Mouse (Mus musculus): ENCODE measurements around the gene Hoxa3. TPM values are rescaled to one million over a fixed set of nuclear protein-coding genes. Genes with fewer than 3 reads are reported as not detected.

Hoxa3 gene
- total RNA-seq, 2 experiments from 2014 or later = 0.42 to 1.1 TPM

GRCm38 (mm10) chr6:52191860-52192550 is 21.1 kb downstream of the Hoxa3 start:
- peak; percentile 76 to 80 for DNase-seq
- intact Hi-C loops (cut with DNase I) = loop anchor here (5.0 kb wide), 1 partner anchor 35 kb away; the partner anchor contains the start of gene Hoxa1

DNA sequence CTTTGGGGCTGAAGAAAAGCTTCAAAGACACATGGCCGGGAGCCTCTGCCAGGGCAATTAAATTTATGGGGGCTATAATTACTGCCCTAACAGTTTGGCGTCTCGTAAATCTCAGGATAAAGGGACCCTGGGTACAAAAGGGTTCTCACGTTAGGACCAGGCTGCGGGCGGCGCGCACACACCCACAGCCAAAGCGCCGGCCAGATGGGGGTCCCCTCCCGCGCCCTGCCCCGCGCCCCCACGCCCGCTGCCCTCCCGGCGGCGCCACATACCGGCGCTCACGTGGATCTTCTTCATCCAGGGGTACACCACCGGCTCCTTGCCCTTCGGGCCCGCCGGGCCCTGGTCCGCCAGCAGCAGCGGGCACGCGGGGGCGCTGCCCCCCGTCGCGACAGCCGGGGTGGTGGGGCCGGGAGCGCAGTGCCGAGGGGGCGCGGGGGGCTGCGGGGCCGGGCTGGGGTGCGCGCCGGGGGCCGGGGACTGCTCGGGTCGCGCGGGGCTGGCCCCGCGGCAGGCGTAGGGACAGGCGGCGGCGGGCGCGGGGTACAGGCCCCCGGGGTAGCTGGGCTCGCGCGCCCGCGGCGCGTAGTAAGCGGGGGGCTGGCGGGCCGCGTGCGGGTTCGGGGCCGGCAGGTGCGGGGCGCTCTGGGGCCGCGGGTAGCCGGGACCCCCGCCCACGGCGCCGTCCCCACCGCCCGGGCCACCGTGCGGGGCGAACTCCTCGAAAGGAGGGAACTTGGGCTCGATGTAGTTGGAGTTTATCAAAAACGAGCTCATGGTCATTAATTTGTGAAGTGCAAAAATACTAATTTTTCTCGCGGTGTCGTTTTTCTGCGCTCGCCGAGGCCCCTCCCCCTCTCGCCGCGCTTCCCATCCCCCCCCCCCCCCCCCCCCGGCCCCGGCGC is 22.0 kb downstream of the Hoxa3 start, which contains the start of gene Hoxa4:
Gene Hoxa4, minus strand, starts transcription at position 848 of the 905 bp plus-strand sequence.
- DNase-seq = no peak
- intact Hi-C loops (cut with DNase I) = loop anchor here (5.0 kb wide), 1 partner anchor 34 kb away; the partner anchor contains the start of gene Hoxa1

DNA sequence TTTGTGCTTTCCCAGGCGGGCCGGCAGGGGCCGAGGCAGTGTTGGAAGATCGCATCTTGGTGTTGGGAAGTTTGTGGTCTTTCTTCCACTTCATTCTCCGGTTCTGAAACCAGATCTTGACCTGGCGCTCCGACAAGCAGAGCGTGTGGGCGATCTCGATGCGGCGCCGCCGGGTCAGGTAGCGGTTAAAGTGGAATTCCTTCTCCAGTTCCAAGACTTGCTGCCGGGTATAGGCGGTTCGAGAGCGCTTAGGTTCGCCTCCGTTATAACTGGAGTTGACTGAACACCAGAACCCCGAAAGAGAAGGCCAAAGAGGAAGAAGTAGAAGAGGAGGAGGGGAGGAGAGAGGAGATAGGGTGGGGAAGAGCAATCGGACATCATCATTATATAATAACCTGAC is 22.7 kb downstream of the Hoxa3 start:
- no peak for DNase-seq

DNA sequence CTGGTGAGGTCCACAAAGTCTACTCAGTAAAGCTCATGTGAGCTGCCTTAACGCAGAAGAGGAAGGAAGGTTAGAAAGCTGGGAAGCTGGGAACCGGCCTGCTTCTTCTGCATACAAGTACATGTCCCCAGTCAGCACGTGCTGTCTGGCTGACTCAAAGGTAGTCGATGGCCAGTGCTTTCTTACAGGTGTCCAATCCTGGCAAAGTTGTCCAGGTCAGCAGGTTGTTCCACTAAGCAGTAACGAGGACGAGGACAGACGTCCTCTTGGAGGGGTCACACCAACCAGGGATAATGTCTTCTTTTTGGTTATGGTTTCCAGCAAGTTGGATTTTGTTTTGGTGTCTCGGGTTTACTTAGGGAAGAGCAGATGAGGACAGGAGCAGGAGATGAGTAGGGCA is 23.2 kb downstream of the Hoxa3 start:
- intact Hi-C loops (cut with DNase I) = loop anchor here (5.0 kb wide), 1 partner anchor 33 kb away; the partner anchor contains the start of gene Hoxa1
- DNase-seq = no peak

More for the DNA sequence above, 22.7 kb downstream of the Hoxa3 start:
- intact Hi-C loops (cut with DNase I) = loop anchor here (5.0 kb wide), 1 partner anchor 33 kb away; the partner anchor contains the start of gene Hoxa1

DNA sequence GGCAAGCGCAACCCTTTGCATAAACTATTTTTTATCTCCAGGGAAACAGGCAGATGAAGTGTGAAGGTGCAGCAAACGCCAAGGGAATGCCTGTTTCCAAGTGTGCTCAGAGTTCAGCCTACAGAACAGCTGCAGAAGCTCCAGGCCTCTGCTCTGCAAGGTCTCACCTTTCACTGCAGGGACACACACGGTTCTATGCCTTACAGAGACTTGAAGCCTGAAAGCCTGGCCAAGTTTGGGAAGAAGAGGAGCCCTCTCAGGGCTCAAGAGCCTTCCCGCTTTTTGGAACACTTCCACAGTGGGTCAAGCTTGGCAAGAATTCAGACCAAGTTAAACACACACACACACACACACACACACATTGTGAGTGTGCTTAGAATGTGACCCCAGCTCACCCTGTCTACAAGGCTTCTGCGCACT is 24.0 kb downstream of the Hoxa3 start:
- intact Hi-C loops (cut with DNase I) = no loop called here
- no peak for DNase-seq

GRCm38 (mm10) chr6:52186500-52186899 is 26.6 kb downstream of the Hoxa3 start:
- no peak for DNase-seq
- intact Hi-C loops (cut with DNase I) = no loop called here

DNA sequence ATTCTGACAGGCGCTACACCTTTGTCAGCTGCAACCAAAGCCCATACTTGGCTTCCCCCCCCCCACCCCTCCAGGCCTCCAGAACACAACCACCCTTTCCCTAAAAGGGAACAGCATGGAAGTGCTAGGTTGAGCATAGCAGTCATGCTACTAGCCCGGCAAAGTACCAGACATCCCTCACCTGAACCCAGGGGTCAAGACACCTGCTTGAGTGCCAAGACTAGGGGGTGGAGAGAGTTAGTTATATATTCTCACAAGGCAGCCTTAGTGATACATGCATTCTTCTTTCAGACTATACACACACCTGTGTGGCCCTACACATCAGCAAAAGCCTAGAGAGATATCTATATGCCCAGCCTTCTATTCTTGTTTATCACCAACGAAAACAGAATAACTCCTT is 27.3 kb downstream of the Hoxa3 start:
- no peak for DNase-seq
- intact Hi-C loops (cut with DNase I) = no loop called here

GRCm38 (mm10) chr6:52185222-52185621 is 27.9 kb downstream of the Hoxa3 start:
- no peak for DNase-seq
- intact Hi-C loops (cut with DNase I) = no loop called here

- intact Hi-C loops (cut with DNase I) = no loop called here
- no peak for DNase-seq
Observed at GRCm38 (mm10) chr6:52184668-52185067, 28.5 kb downstream of the Hoxa3 start.

- no peak for DNase-seq
- intact Hi-C loops (cut with DNase I) = no loop called here
Observed at GRCm38 (mm10) chr6:52183311-52184080, 29.6 kb downstream of the Hoxa3 start.

DNA sequence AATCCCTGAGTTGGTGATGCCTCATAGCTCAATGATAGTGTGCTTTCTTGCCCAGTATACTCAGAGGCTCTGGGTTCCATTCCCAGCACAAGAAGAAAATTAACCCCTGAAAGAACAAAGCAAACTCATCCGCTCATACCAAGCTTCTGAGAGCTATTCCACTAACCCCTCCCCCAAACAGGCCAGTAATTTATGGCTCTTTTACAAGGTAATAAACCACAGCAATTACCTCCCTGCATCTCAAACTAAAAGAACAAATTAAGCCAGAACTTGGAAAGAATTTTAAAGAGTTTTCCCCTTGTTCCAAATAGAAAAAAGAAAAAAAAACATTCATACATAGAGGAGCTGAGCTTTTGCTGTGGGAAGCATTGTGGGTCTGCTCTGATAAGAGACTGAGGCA is 30.3 kb downstream of the Hoxa3 start:
- intact Hi-C loops (cut with DNase I) = no loop called here
- no peak for DNase-seq

GRCm38 (mm10) chr6:52182030-52182429 is 31.1 kb downstream of the Hoxa3 start:
- DNase-seq = no peak
- intact Hi-C loops (cut with DNase I) = no loop called here

GRCm38 (mm10) chr6:52180726-52181125 is 32.4 kb downstream of the Hoxa3 start:
- DNase-seq = no peak
- intact Hi-C loops (cut with DNase I) = no loop called here

- intact Hi-C loops (cut with DNase I) = no loop called here
- no peak for DNase-seq
Observed at GRCm38 (mm10) chr6:52180213-52180710, 32.9 kb downstream of the Hoxa3 start.

DNA sequence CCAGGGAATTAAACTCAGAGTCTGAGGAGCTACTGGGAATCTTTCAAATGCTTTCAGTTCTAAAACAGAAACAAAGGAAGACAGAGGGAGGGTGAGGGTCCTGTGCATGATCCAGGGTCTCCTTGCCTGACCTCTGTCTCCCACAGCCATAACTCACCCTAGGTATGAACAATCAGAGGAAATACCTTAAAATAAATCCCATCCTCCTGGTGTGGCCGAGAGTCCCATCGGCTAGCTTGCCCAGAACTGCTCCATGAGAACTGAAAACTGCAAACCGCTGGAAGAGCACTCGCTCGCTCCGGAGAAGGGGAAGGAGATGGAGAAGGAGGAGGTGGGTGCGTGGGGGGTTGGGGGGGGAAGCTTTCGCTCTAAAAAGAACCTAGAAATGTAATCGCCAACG is 33.4 kb downstream of the Hoxa3 start:
- intact Hi-C loops (cut with DNase I) = no loop called here
- no peak for DNase-seq

GRCm38 (mm10) chr6:52178918-52179665 is 34.0 kb downstream of the Hoxa3 start:
- intact Hi-C loops (cut with DNase I) = no loop called here
- DNase-seq = no peak

GRCm38 (mm10) chr6:52177806-52178205 is 35.3 kb downstream of the Hoxa3 start:
- DNase-seq = no peak
- intact Hi-C loops (cut with DNase I) = no loop called here

DNA sequence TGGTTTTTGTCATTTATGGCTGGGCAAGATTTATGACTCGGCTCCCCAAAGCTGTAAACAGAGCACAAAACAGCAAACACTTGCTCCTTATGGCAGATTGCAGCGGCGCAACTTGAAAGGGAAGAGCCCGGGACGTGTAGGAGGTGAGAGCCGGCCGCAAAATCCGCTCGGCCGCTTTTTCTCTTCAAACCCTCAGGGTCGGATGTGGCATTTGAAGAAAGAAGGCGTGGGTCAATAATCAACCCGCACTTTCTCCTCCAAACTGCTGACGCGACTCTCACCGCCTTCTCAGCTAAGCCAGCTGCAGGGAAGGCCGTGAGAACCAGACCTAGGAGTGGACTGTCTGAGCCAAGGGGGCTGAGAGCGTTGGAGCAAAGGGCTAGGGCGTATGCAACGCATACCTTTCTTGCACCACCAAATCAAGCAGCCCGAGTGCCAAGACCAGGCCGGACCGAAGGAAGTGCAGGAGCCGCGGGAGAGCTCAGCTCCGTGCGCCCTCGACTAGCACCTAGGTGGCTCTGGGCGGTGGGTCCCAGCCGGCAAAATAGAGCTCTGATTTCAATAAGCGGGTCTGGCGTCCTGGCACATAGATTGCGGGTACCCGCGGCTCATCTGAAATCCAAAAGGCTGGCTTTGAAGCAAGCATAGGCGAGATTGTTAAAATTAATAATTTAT is 35.9 kb downstream of the Hoxa3 start, which contains the start of gene 5730596B20Rik:
Gene 5730596B20Rik, plus strand, starts transcription at position 438 of the 675 bp plus-strand sequence.
- no peak for DNase-seq
- intact Hi-C loops (cut with DNase I) = no loop called here

DNA sequence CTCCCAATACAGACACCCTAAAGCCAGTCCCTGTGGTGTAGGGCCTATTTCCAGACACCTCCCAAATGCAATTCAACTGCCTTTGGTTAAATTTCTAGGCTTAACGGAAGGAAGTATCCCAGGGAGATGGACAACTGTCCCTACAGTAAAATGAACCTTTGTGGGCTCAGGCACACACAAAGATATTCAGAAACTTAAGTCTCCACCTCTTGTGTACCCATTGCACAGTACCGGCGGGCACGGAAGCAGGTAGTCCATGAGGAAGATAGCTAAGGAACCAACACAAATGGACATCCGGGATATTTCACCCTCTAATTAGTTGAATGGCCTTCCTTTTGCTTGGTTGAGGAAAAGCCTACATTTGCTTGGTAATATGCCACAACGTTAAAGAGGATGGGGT is 36.7 kb downstream of the Hoxa3 start:
- intact Hi-C loops (cut with DNase I) = no loop called here
- no peak for DNase-seq

Data from heart, postnatal 36 days (tissue).